Mouse (Mus musculus) brain, adult 10 weeks (tissue): Measurements from ENCODE around the gene Chst3. TPM values are rescaled to one million over a fixed set of nuclear protein-coding genes. Genes with fewer than 3 reads are reported as not detected.

ENCODE experiments used
- polyA plus RNA-seq: library from polyadenylated mRNA; stranded (reverse); fragments of 350-450 nt; fragmentation: Illumina TruSeq; extraction: RNeasy Lipid Tissue Mini Kit (QIAGEN cat#74804); gene quantifications from one replicate; pipeline ENCODE4 v1.2.3, GENCODE M21; 2015; ENCODE audit warnings: low read depth, low replicate concordance

Chst3 gene
- 2.1 TPM for polyA plus RNA-seq

GRCm38 (mm10) chr10:60218591-60219499, at the start of gene Chst3:
Gene Chst3 (minus strand): TSS chr10:60219260.

Other genes with a start within 250 kb of the Chst3 start
- gene Ascc1, start 216.5 kb downstream of the Chst3 start, polyA plus RNA-seq = 28.7 TPM
- gene Anapc16, start 216.1 kb downstream of the Chst3 start, polyA plus RNA-seq = 85.9 TPM
- 356 TPM for gene Spock2, start 113.0 kb downstream of the Chst3 start, polyA plus RNA-seq
- gene Psap, start 58.4 kb upstream of the Chst3 start, polyA plus RNA-seq = 1,403 TPM
- 25.5 TPM for gene Vsir, start 127.6 kb upstream of the Chst3 start, polyA plus RNA-seq
- 3.1 TPM for gene Gm17455, start 180.5 kb upstream of the Chst3 start, polyA plus RNA-seq